Mouse (Mus musculus) left cerebral cortex, postnatal 25 days (tissue): ENCODE measurements at regions not wholly inside any gene's neighbourhood (a gene's known extent, or its start where the extent isn't known, plus 50 kb on each side); places are given as distances from the start of the nearest gene placed in this dataset.

Experiments
- DNase-seq, 2 experiments: peaks; one replicate each; pipeline ENCODE4 v3.0.0; 2022; ENCODE audit warnings: low spot score in 2 of 2, mixed read lengths in 1 of 2
- intact Hi-C: fragments of 180-260 bp; cut with DNase I; formaldehyde crosslinking; loops from one replicate; pipeline ENCODE4 v1.15.1; 2025

DNA sequence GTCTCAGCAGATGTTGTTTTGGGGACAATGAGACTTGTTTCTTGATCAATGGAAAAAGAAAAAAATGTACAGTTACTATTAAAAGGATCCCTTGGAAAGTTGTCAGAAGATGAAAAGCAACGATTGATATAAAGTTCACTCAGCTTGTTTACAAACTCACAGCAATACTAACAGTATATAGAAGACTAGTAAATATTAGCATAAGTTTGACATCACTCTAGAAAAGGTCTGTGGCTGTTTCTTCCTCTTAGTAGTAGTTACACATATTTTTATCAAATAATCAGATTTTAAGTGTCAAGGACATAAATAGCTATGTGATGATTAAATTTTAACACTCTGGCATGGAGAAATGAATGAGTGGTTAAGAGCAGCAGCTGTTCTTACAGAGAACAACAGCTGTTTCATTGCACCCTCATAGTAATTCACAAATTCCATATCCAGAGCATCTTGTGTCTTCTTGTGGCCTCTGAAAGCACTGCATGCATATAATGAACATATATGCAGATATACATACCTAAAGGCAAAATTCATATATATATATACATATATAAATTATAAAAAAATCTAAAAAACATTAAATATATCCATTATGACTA lies 179.1 kb upstream of the Pcdh10 start:
- intact Hi-C loops, result no loop called here
- DNase-seq, result no peak

DNA sequence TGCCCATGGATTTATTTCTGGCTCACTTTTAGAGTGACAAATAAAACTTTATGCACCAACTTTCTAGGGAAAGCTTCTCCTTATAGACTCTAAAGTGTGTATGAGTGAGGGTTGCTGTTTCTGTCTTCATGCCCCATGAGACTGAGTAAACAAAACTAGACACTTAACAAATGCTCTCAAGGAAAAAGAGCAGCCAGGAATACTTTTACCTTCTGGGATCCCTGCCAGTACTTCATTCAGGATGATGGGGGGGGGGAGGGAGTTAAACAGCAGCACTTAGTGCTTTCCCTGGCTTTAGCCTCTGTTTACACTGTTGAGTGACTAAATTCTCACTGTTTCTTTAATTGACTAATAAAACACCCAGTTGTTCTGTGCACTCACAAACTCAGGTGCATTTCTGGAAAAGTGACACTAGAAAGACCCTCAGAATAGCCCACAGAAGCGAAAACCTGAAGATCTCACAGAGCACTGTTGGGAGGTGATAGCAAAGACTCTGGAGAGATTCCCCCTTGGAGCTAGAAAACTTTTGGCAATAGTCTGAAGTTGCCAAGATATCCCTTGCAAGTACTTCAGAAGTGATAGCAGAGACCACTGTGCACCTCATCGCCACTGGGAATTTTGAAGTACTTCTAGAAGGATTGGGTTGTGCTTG lies 173.7 kb upstream of the Pcdh10 start:
- intact Hi-C loops, result no loop called here

DNA sequence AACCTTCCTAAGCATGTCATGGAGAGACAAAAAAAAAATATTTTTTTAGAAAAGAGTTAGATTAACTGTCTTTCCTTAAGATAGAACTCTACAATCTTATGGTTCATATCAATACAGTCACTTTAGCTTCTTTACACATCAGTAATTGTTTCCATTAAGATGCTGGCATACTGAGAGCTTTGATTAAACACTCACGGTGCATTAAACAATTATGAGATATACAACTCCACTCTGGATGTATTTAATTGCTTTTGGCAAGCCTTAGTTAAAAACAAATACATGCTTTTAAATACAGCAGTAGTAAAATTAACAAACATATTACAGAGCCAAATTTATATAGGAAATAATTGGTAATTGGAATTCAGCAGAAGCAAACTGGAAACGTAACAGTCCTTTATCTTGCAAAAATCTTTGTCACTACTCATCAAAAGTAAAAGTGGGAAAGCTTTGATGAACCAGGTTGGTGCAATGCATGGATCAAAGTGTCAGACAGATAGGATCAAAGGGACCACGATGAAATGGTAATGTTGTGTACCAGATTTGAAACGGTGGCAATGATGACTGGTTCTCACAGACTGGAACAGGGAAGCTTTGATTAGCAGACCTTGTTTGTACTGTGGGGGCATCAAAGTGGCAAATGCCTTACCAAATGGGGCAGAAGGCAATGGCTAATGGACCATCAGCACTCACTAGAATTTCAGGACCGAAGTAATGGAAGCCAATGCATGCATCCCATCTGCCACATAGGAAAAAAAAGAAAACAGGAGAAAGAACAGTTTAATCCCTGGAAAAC lies 146.4 kb upstream of the Pcdh10 start:
- intact Hi-C loops, result no loop called here
- no peak for DNase-seq

More for the DNA sequence above, 173.7 kb upstream of the Pcdh10 start:
- DNase-seq, result no peak

DNA sequence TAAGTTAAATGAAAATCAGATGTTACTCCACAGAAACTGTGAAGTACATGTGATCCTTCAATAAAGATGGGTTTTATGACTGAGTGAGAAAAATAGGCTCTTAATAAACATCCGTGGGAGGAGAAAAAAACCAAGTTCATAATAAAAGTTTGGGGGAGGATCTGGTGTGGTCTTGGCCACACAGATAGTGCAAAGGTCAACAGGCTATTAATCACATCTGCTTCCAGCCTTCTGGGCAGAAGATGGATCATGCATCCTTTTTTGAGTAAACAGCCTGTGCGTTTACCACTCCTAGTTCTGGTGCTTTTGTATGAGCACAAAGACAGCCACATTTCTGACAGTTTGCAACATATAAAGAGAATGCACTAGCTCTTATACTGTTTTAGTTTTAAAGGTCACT lies 139.7 kb upstream of the Pcdh10 start:
- no peak for DNase-seq
- intact Hi-C loops, result no loop called here

DNA sequence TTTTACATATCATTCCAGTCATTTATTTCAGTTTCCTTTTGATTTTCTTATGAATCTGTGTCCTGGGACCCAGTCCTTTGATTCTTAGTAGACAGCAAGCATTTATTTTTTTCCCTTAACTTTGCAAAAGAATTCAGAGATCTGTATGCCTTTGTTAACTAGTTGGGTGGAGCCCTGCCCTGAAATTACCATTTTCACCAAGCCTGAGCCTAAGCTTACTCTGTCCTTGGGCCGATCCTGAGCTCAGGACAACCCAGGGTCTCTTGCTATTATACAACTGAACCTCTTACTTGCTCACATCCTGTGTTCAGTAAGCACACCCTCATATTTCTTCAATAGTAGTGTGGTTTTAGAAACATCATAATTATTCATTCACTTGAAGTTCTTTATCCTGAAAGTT lies 132.7 kb upstream of the Pcdh10 start:
- intact Hi-C loops, result no loop called here
- no peak for DNase-seq

DNA sequence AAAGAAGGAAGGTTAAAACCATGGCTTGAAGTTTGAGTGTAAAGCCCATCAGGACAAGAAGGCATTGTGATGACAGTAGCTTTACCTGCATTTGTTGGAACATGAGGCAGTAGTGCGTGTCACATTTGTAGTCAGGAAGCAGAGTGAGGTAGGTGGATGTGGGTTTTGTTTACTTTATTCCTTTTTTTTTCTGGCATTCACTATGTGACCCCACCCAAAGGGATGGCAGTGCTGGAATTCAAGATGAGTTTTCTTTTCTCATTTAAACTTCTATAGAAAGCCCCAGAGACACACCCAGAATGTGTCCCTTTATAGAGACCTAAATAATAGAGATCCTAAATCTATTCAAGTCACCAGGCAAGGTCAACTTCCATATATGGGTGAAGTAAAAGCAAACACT lies 131.6 kb upstream of the Pcdh10 start:
- intact Hi-C loops, result no loop called here
- DNase-seq, result no peak

GRCm38 (mm10) chr3:45276783-45277182 lies 101.4 kb upstream of the Pcdh10 start:
- intact Hi-C loops, result no loop called here
- peak; percentile 3 to 61 for DNase-seq

GRCm38 (mm10) chr3:45297242-45297853 lies 80.8 kb upstream of the Pcdh10 start:
- intact Hi-C loops, result no loop called here
- no peak for DNase-seq

DNA sequence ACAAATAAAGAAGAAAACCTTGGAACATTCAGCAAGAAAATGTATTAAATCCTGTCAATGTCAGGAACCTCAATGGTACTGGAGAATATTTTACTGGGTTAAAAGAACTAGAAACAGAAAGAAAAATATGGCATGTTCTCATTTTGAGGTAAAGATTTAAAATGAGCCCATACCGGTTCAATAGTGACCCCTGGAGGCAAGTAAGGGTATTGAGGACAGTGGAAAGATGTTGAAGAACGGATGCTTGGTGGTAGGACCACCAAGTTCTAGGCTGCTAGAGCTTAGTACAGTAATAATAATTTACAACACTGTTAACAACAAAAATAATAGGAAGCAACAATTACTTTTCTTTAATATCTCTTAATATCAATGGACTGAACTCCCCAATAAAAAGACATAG lies 58.9 kb upstream of the Pcdh10 start:
- DNase-seq, result no peak
- intact Hi-C loops, result no loop called here
